Mouse (Mus musculus): ENCODE measurements around the gene Ifnk.

DNA sequence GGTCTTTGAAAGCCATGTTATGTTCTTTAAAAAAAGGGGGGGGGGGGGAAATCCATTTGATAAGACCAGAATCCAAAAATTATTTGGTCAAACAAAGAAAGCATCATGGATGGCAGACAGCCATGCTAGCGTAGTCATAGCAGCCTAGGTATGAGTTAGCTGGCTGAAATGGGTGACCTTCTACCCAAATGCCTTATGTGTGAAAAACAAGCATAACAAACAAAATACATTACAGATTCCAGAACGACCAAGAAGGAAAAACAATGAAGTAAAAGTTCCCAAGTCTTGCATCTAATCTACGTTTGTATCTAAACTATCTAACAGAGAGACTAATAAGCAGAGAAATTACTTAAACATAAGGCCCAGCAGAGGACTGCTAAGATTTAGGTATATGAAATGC, 1.1 kb upstream of the Ifnk start:
- TF ChIP-seq TAL1 (IDR thresholded peaks at IDR 0.05; ENCODE audit: low read length), result no peak
- TF ChIP-seq GATA1 (IDR thresholded peaks at IDR 0.05; ENCODE audit: low read length), result no peak
